Mouse (Mus musculus): ENCODE results near the gene Ptms. TPM values are rescaled to one million over a fixed set of nuclear protein-coding genes. Genes with fewer than 3 reads are reported as not detected.

The Ptms gene
- polyA plus RNA-seq, 1 experiment from 2014 or later, result 261 TPM

GRCm38 (mm10) chr6:124913214-124913613 is 6.7 kb downstream of the Ptms start:
- Histone ChIP-seq H3K36me3 (peaks cover 31% of the 10 kb centered on the region), H3K27me3 (ENCODE audit: low read depth, poor library complexity, severe bottlenecking) (peaks cover 46% of the 10 kb centered on the region), H3K9me3 (replicated peaks) (no peaks in the 10 kb centered on the region), H3K4me3 (0 out of 2 replicates have a peak overlapping the region, but pooled peaks have one; percentile 25), H3K27ac (replicated peaks) (no peak overlapping the region; the same call in 1 of the 2 replicates), H3K4me1 (peaks cover 71% of the 10 kb centered on the region)
- 71% methylated on average over 6 of the region's 6 CpGs for WGBS
- peak; percentile 25 for DNase-seq (ENCODE audit: low spot score)

DNA sequence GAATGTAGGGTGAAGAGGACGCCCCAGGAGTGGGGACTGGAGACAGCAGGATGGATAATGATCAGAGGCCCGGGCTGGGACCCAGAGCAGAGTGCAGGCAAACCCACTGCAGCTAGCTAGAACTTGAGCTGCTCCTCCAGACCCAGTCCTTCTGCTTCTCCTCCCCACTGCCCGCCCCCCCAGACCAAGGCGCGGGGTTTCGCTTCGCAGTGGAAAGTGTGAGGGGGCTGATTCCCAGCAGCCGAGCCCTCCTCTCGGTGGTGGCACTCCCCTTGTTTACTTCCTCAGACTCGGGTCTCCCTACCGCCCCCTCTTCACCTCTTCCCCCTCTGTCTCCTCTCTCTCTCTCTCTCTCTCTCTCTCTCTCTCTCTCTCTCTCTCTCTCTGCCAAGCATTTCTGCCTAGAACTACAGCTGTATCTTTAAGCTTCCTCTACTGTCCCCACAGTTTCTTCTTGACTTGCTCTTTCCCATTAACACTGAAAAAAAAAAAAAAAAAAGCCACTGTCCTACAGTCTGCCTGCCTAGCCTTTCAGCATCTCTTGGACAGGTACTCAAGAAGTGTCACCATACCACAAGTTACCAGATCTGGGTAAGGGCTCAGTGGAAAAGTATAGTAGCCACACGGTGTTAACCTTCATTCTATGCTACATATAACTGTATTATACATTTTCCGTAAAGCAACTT is 8.2 kb downstream of the Ptms start, which contains the start of gene Lag3:
Gene Lag3 (minus strand): TSS at position 173 of the 686 bp plus-strand sequence.
- H3K27ac ChIP-seq (replicated peaks), result peak within 1 kb of the TSS; percentile 80
- peaks cover 63% of the 10 kb centered on the region for H3K4me1 ChIP-seq
- H3K27me3 ChIP-seq (ENCODE audit: low read depth, poor library complexity, severe bottlenecking), result peaks cover 50% of the 10 kb centered on the region
- peak; percentile 23 for DNase-seq (ENCODE audit: low spot score)
- 21% methylated on average over 13 of the region's 13 CpGs for WGBS
- peaks cover 31% of the 10 kb centered on the region for H3K36me3 ChIP-seq
- H3K9me3 ChIP-seq (replicated peaks), result no peaks in the 10 kb centered on the region
- peak within 1 kb of the TSS; percentile 16; the same call in 1 of the 2 replicates for H3K4me3 ChIP-seq

- peaks cover 27% of the 10 kb centered on the region for H3K36me3 ChIP-seq
- H3K9me3 ChIP-seq (replicated peaks), result no peaks in the 10 kb centered on the region
- H3K27ac ChIP-seq (replicated peaks), result peak overlapping the region; percentile 80
- H3K4me1 ChIP-seq, result peaks cover 54% of the 10 kb centered on the region
- DNase-seq (ENCODE audit: low spot score), result peak; percentile 48
- peak overlapping the region; percentile 45 for H3K4me3 ChIP-seq
- 3% methylated on average over 32 of the region's 32 CpGs for WGBS
- peaks cover 54% of the 10 kb centered on the region for H3K27me3 ChIP-seq (ENCODE audit: low read depth, poor library complexity, severe bottlenecking)
Observed at GRCm38 (mm10) chr6:124910032-124910431, 9.9 kb downstream of the Ptms start.

DNA sequence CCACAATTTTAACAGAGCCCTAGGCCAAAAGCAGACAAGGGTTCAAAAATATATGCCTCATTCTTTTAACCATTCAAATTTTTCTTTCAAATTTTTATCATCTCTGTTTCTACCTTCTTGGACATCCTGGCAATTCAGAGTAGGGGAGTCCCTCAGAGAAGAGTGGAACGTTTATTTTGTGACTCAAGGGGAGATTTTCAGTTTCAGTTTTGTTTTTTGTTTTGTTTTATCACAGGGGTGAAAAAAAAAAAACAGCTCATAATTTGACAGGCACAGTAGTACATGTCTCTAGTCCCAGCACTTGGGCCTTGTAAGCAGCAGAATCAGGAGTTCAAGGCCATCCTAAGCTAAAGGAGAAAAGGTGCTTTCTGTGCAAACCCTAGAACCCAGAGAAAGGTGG is 12.1 kb downstream of the Ptms start:
- no peak overlapping the region for H3K4me3 ChIP-seq
- DNase-seq (ENCODE audit: low spot score), result no peak
- peaks cover 52% of the 10 kb centered on the region for H3K4me1 ChIP-seq
- 83% methylated on average over 1 of the region's 1 CpGs for WGBS
- no peak overlapping the region for H3K27ac ChIP-seq (replicated peaks)
- peaks cover 5% of the 10 kb centered on the region for H3K36me3 ChIP-seq
- H3K9me3 ChIP-seq (replicated peaks), result no peaks in the 10 kb centered on the region
- H3K27me3 ChIP-seq (ENCODE audit: low read depth, poor library complexity, severe bottlenecking), result peaks cover 53% of the 10 kb centered on the region

GRCm38 (mm10) chr6:124904991-124905860 is 14.7 kb downstream of the Ptms start:
- H3K27me3 ChIP-seq (ENCODE audit: low read depth, poor library complexity, severe bottlenecking), result peaks cover 28% of the 10 kb centered on the region
- H3K9me3 ChIP-seq (replicated peaks), result no peaks in the 10 kb centered on the region
- peak; percentile 33 for DNase-seq (ENCODE audit: low spot score)
- 30% methylated on average over 14 of the region's 16 CpGs for whole genome bisulfite sequencing
- H3K36me3 ChIP-seq, result no peaks in the 10 kb centered on the region
- peaks cover 43% of the 10 kb centered on the region for H3K4me1 ChIP-seq
- H3K4me3 ChIP-seq, result peak overlapping the region; percentile 63
- H3K27ac ChIP-seq (replicated peaks), result peak overlapping the region; percentile 98

GRCm38 (mm10) chr6:124904161-124904981 is 15.5 kb downstream of the Ptms start:
- peaks cover 19% of the 10 kb centered on the region for H3K27me3 ChIP-seq (ENCODE audit: low read depth, poor library complexity, severe bottlenecking)
- 6% methylated on average over 24 of the region's 24 CpGs for WGBS
- H3K36me3 ChIP-seq, result no peaks in the 10 kb centered on the region
- peak overlapping the region; percentile 98 for H3K27ac ChIP-seq (replicated peaks)
- no peaks in the 10 kb centered on the region for H3K9me3 ChIP-seq (replicated peaks)
- peaks cover 38% of the 10 kb centered on the region for H3K4me1 ChIP-seq
- H3K4me3 ChIP-seq, result peak overlapping the region; percentile 63
- peak; percentile 84 for DNase-seq (ENCODE audit: low spot score)

GRCm38 (mm10) chr6:124903580-124904151 is 16.2 kb downstream of the Ptms start:
- no peaks in the 10 kb centered on the region for H3K9me3 ChIP-seq (replicated peaks)
- H3K27ac ChIP-seq (replicated peaks), result peak overlapping the region; percentile 98
- H3K27me3 ChIP-seq (ENCODE audit: low read depth, poor library complexity, severe bottlenecking), result peaks cover 12% of the 10 kb centered on the region
- peak overlapping the region; percentile 63 for H3K4me3 ChIP-seq
- no peaks in the 10 kb centered on the region for H3K36me3 ChIP-seq
- WGBS, result under 1% methylated on average over 23 of the region's 23 CpGs
- H3K4me1 ChIP-seq, result peaks cover 38% of the 10 kb centered on the region
- peak; percentile 96 for DNase-seq (ENCODE audit: low spot score)

DNA sequence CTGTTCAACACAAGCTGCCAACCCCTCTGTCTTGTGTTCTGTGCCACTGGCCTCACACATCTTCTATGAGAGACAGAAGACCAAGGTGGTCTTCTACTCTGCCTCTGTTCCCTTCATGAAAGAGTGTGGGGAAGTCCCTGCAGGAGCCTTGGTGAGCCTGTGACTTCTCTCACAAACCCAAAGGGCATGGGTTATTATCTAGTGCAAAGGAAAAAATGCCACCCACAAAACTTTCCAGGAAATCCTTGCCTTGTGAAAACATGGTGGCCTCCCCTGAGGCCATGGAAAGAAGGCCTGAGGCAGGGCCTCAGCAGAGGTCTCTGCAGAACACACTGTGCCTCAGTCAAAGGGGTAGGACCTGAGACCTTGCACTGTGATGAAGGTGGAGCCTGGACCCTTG is 18.1 kb downstream of the Ptms start:
- H3K36me3 ChIP-seq, result no peaks in the 10 kb centered on the region
- DNase-seq (ENCODE audit: low spot score), result no peak
- no peak overlapping the region; the same call in 1 of the 2 replicates for H3K27ac ChIP-seq (replicated peaks)

DNA sequence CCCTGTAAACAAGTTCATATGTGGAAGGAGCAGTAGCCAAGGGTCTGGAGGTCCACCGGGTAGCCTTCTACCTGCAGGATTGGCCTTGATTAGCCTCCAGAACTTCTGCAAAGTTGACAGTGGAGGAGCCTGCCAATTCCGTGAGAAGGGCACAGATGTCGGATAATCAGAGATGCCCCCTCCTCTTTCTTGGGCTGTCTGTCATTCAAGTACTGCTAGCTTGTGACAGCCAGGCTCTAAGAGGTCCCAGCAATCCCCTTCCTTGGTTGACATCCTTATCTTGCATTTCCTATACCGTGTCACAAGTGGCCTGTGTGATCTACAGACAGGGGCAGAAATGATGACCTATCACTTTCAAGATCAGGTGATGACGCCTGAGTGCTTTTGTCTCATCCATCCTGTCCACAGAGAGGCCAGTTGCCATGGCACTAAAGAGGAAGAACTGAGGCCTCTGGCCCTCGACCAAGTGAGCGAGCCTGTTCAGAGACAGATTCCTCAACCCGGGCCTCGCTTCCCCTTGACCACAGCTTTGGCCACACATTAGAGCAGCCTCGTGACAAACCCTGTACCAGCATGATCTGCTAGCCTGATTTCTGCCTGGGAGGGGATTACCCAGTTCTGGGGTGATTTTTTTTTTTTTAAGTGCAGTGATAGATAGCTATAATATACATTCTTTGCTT is 19.0 kb downstream of the Ptms start:
- H3K4me1 ChIP-seq, result peaks cover 38% of the 10 kb centered on the region
- H3K9me3 ChIP-seq (replicated peaks), result no peaks in the 10 kb centered on the region
- no peak overlapping the region for H3K4me3 ChIP-seq
- peak overlapping the region; percentile 0; the same call in 1 of the 2 replicates for H3K27ac ChIP-seq (replicated peaks)
- no peaks in the 10 kb centered on the region for H3K27me3 ChIP-seq (ENCODE audit: low read depth, poor library complexity, severe bottlenecking)
- no peaks in the 10 kb centered on the region for H3K36me3 ChIP-seq
- 56% methylated on average over 10 of the region's 10 CpGs for WGBS
- peak; percentile 16 for DNase-seq (ENCODE audit: low spot score)

More for the DNA sequence above, 18.1 kb downstream of the Ptms start:
- peaks cover 4% of the 10 kb centered on the region; the same call in 1 of the 2 replicates for H3K27me3 ChIP-seq (ENCODE audit: low read depth, poor library complexity, severe bottlenecking)
- no peaks in the 10 kb centered on the region for H3K9me3 ChIP-seq (replicated peaks)
- H3K4me3 ChIP-seq, result no peak overlapping the region
- peaks cover 38% of the 10 kb centered on the region for H3K4me1 ChIP-seq

GRCm38 (mm10) chr6:124900056-124900800 is 19.7 kb downstream of the Ptms start:
- 68% methylated on average over 8 of the region's 8 CpGs for WGBS
- 0 out of 2 replicates have a peak overlapping the region, but pooled peaks have one; percentile 0 for H3K27ac ChIP-seq (replicated peaks)
- H3K4me1 ChIP-seq, result peaks cover 33% of the 10 kb centered on the region
- no peaks in the 10 kb centered on the region for H3K36me3 ChIP-seq
- no peak for DNase-seq (ENCODE audit: low spot score)
- no peaks in the 10 kb centered on the region for H3K9me3 ChIP-seq (replicated peaks)
- H3K27me3 ChIP-seq (ENCODE audit: low read depth, poor library complexity, severe bottlenecking), result no peaks in the 10 kb centered on the region
- no peak overlapping the region for H3K4me3 ChIP-seq

DNA sequence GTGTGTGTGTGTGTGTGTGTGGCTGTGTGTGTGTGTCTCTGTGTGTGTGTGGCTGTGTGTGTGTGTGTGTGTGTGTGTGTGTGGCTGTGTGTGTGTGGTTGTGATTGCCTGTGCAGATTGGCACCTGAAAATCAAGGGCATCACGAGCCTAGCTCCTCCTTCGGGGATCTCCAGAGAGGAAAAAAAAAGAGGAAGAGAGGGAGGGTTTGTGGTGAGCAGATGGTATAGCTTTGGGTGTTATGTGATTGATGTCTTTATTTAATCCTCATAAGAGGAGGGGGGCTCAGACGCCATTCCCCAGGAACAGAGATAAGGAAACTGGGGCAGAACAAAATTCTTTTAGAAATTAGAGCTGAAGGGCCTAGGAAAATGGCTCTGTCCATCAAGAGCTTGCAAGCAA is 21.5 kb downstream of the Ptms start:
- WGBS, result 69% methylated on average over 3 of the region's 3 CpGs
- no peak overlapping the region for H3K27ac ChIP-seq (replicated peaks)

More for the DNA sequence above, 21.5 kb downstream of the Ptms start:
- Histone ChIP-seq H3K4me3 (no peak overlapping the region), H3K4me1 (peaks cover 15% of the 10 kb centered on the region), H3K36me3 (no peaks in the 10 kb centered on the region), H3K27me3 (ENCODE audit: low read depth, poor library complexity, severe bottlenecking) (no peaks in the 10 kb centered on the region), H3K9me3 (replicated peaks) (no peaks in the 10 kb centered on the region)
- no peak for DNase-seq (ENCODE audit: low spot score)
